Mouse (Mus musculus) cerebellum, adult 9-10 months (tissue): ENCODE data around the gene Spryd3.
"Not testable (repeated sequence)": the region's sequence is repeated elsewhere in the genome, so short reads cannot be mapped to it uniquely, and the experiment has no call there.

Experiments
- DNase-seq: peaks from one replicate; pipeline ENCODE4 v3.0.0; 2022

Spryd3 gene

DNA sequence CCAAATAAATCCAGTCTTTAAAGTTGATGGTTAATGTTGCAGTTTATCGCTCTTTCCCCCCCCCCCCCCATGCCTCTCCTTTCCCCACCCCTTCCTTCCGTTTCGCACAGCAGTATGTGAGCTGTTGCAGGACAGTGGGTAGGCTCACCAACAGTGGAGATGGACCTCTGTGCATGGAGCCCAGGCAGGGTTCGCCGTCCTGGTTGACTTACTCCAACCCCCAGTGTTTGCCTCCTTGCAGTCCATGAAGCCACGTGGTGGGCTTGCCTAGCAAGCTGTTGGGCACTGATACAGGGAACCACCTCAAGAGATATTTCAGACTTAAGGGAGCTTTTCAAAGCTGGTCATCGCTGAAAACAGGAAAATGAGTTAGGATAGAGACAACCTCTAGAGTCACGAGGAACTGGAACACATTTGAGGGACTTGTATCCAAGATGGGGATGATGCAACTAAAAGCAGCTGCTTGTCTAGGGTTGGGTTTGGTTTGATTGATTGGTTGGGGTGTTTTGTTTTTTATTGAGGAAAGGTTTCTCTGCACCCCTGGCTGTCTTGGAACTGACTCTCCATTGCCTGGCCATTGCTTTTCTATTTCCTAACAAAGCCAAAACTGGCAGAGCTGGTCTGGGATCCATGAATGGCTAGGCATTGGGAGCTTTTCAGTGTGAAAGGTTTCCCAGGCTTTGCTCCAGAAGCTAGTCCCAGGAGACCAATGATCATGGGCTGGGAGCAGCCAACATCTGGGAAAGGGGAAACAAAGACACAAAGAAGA, 38.7 kb downstream of the Spryd3 start:
- no peak for DNase-seq

DNA sequence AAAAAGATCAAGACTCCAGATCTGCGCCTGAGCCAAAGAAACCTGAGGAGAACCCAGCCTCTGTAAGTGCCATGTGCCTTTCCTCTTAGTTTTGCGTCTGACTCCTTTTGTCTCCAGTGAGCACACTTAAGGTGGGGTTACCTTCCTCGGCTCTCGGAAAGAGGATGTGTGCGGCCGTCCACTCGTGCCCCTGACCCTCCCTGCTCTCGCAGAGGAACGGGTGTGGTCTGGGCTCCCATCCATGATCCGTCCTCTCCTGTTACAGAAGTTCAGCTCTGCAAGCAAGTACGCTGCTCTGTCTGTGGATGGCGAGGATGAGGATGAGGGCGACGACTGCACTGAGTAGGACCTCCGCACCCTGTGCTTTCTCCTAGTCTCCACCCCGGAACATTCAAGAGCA, 41.0 kb downstream of the Spryd3 start:
- DNase-seq: no peak

DNA sequence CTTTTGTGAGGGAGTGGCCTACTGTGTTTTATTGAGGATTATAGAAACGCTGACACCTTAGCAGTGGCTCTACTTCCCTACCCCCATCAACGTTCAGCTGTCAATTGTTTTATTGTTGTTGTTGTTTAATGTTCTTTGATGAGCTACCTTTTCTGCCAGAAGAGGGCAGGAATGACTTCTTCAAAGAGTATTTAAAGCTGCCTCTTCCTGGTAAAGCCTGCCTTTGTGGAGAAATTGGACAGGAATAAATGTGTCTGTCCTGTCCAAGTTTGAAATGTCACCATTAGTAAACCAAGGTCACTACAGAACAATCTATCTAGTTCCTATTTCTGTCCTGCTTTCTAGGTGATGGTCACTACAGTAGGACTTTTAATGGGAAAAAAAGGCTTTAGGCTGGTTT, 41.9 kb downstream of the Spryd3 start:
- DNase-seq: no peak

DNA sequence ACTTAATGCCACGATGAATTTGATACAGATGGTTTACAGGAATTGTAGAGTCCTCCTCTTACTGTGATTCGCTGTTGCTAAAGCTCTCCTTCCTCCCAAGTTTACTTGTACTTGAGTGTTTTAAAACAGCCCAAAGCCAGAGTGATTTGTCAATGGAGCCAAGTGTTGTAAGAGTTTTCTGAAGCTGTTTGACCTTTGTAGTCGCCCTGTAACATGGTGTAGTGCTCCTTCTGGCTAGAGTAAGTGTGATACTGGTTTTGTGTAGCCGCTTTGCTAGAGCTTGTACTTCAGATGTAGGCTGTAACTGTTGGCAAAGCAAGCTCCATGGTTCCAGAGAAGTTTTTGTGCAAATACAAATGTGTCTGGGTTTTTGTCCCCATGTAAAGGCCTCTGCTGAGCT, 43.8 kb downstream of the Spryd3 start:
- no peak for DNase-seq

DNA sequence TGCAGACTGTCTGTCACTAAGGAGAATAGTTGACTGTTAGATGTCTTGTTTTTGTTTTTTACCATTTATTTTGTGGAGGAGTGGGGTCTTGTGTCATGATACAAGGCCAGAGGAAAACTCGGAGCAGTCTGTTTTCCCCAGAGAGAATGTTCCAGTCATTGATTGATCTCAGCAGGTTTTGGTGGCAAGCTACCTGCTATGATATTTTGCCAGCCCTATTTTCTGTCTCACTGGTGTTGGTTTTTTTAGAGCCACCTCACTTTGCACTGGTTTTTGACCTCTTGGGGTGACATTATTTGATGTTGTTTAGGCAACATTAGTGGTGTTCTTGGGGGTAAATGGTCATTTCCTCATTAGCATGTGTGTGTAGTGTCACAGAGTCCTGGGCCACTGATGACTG, 44.3 kb downstream of the Spryd3 start:
- no peak for DNase-seq

DNA sequence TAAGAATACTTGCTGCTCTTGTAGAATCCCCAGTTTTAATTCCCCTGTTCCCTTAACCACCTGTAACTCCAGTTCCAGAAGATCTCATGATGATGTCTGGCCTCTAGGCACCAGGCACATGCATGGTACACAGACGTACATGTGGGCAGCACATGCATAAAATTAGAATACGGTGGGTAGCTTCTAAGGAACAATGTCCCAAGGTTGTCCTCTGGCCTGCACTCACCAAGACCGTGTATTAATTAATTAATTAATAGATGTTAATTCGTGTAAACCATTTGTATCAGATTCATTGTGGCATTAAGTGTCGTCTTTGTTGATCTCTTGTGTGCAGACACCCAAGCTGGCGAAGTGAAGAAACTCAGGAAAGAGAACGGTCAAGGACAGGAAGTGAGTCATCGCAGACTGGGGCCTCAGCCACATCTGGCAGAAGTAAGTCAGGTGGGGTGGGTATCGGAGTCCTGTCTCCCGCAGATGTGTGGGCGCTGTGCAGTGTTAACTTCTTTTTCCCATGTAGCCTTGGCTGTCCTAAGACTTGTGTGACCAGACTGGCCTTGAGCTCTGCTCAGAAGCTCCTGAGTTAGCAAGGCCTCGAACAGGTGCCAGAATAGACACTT, 44.9 kb downstream of the Spryd3 start:
- no peak for DNase-seq

DNA sequence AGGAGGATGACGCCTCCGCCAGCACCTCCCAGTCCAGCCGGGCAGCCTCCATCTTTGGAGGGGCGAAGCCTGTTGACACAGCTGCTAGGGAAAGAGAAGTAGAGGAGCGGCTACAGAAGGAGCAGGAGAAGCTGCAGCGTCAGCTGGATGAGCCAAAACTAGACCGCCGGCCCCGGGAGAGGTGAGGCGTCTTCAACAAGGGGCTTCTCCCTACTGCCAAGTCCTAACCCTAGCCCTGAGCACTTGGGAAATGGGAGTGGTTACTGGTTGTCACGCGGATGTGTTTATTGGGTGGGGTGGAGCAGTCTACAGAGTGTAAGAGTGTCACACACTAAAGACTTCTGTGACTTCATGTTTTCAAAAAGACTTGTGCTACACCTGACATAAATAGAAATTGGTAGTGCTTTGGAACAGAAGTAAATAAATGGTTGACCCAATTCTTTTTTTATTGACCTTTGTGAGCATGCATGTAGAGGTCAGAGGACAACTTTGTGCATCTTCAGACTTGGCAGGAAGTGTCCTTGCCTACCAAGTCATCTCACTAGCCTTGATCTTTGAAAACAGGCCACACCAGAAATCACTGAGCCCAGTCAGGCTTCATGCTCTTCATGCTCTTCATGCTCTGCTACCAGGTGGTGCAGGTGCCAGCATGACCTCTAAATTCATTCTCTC, 46.0 kb downstream of the Spryd3 start:
- no peak for DNase-seq

DNA sequence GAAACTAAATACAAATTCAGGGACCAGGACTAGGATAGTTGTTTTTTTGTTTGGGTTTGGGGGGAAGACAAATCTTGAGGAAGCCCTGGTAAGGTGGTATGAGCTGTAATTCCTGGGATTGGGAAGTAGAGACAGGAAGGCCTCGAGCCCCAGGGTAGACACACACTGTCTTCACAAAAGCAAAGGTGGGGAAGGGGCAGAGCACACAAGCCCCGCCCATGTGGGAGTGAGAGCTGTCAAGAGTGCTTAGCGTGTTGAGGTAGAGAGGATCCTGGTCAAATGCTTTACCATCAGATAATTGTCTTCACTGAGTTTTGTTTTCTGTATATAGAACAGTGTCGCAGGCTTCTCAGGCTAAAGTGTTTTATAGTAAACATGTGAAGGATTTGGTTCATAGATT, 53.0 kb downstream of the Spryd3 start:
- DNase-seq: no peak

DNA sequence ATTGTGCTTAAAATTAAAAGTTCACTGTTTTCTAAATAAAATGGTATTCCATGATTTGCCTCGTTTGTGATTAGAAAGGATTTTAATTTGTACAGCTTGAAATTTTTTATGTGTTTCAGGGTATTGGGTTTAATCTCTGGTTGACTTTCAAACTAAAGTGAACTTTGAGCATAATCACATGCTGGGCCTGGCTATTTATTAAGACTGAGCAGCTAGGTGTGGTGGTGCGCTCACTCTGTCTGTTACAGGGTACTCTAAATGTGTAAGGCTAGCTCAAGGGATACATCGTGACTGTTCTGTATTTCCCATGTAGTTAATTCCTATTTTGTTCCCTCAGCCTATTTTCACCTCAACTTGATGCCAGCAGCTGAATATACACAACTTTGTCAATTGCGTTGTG, 53.9 kb downstream of the Spryd3 start:
- DNase-seq: no peak

DNA sequence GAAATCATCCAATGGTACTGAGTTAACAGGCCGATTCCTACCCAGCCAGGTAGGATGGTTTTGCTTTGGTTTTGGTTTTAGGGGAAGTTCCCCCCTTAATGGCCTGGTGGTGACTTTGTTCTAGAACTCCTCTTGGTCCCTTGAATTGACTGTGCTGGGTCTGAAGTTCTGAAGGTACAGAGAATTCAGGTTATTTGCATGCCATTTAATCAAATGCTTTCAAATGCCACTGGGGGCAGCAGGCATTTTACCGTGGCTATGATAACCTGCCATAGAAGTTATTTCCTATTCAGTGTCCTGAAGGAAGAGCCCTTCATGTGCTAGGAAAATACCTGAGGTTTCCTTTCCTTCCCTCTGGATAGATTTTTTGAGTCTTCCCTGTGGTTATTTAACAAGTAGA, 55.6 kb downstream of the Spryd3 start:
- DNase-seq: no peak

DNA sequence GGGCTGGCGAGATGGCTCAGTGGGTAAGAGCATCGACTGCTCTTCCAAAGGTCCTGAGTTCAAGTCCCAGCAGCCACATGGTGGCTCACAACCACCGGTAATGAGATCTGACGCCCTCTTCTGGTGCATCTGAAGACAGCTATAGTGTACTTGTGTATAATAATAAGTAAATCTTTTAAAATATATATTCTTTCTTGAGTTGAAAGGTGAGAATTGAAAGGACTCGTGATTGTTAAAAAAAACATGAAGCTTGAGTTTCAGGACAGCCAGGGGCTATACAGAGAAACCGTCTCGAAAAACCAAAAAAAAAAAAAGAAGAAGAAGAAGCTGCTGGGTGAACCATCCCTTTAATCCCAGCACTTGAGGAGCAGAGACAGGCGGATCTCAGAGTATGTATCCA, 56.1 kb downstream of the Spryd3 start:
- not testable (repeated sequence) for DNase-seq

DNA sequence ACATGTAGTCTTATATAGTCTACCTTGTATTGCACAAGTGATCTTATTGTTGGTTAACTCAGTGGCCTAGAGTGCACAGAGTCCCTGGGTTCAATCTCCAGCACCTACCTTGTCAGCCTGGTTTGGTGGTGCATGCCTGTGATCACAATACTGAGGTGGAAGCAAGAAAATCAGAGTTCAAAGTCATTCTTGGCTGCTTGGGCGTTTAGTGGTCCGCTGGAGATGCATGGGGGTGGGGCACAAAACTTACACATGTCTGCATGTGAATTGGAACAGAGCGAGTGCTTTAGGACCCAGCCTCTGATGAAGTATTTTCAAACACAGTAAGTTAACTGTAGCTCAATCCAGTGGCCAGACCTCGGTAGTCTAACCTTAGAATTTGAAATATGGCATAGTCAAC, 56.8 kb downstream of the Spryd3 start:
- DNase-seq: no peak

DNA sequence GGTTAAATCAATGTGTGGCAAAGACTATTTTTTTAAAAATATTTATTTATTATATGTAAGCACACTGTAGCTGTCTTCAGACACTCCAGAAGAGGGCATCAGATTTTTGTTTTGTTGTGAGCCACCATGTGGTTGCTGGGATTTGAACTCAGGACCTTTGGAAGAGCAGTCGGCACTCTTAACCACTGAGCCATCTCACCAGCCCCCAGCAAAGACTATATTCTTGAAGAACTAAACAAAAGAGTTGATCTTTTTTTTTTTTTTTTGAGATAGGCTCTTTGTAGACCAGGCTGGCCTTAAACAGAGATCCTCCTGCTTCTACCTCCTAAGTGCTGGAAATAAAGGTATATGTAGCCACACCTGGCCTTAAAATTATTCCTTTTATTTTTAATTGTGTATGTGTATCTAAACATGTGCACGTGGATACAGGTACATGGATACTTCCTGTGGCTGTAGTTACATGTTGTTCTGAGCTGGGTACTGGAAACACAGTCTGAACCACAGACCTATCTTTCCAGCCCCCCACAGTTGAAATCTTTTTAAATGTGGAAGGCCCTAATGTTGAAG, 58.8 kb downstream of the Spryd3 start:
- DNase-seq: no peak

DNA sequence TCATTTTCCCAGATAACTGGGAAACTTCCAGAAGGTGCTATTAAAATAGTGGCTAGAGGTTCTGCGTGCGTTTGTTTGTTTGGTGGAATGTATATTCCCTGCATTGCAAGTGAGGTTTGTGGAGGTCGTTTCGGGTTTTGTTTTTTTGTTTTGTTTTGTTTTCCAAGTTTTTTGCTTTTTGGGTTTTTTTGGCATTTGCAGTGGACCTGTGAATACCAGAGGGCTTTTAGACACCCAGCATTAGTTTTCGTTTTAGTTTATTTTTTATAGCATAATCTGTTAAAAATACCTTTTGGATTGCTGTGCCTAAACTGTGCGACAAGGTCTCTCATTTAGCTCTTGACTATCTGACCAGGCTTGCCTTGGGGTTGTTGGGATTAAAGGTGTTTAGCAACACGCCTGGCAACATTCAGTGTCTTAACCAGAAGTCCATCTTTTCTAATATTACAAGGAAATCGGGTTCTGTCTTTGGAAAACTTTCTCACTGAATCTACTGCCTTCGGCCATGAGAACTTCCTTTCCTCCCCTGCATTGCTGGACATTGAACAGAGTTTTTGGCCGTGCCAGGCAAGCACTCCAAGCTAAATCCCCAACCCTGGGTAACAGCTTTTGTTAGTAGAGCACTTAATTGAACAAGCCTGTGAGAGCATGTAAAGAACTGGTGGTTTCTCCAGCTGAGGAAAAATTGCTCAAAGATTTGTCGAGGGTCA, 61.0 kb downstream of the Spryd3 start:
- no peak for DNase-seq

DNA sequence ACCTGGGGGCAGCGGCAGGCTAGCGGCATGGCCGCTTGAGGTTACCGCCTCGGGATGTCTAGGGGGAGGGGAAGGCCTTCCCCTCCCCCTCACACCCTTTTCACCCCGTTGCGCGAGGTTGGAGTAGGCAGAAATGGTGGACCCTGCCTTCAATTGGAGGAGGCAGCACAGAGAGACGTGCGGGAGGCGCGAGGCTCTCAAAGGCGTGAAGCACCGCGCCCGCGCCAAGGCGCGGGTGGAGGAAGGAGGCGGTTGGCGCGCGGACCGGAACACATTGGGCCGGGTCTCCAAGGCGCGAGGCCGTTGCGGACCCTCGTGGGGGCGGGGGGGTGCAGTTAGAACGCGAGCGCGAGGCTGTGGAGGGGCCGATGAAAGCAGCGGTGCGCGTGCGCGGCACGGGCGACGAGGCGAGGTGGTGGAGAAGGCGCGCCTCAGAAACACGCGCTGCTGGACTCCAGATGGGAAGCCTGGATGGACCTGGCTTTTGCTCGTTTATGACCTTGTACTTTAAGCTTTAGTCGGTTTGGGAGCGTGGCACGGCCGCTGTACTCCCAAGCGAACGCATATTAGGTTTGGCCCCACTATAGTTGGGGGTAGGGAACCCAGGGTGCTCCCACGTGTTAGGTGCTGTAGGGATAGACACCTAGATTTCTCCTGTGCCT, 61.8 kb downstream of the Spryd3 start:
- peak; percentile 71 for DNase-seq

DNA sequence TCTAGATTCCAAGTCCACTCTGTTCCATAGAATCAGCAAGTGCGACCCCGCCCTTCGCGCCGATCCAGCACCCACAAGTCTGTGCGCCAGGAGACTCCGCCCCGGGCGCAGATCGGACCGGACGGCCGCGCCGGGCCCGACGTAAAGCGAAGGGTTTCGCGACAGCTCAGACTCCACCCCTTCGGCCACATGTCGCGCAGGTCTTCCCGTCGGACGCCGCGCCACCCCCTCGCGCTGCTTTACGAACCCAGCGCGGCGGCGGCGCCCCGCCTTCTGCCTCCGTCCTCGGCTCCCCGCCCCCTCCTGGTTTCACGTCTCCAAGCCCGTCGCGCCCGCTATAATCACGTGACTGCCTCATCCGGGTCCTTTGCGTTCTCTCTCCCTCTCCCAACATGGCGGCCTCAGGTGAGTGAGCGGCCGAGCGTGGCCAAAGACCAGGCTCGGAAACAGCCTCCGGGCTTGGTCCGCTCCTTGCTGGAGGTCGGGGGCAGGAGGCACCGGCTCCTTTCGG, 62.4 kb downstream of the Spryd3 start, which contains the start of gene Eif4b:
TSS of gene Eif4b (plus strand) at position 215 of the 511 bp plus-strand sequence.
- DNase-seq: peak; percentile 99

DNA sequence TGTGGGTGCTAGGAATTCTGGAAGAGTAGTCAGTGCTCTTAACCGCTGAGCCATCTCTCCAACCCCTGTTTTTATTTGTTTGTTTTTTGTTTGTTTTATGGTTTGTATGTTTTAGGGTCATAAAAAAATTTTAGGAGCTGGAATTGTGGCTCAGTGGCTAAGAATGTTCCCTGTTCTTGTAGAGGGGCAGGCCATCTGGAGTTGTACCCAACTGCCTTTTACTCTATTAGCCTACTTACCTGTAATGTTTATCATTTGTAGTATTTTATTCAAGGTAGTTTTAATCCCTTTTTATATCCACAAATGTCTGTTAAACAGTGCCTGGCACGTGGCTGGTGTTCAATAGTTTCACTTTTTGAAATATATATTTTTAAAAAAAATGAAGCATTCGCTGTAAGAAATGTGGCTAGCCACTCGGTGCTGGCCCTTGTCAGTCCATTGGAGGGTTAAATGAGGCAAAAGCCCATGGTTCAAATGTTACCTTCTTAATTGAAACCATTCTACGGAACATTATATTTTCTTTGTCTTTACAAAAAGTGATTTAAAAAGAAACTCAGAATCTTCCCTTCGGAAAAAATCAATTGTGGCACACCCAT, 63.0 kb downstream of the Spryd3 start:
- DNase-seq: no peak

DNA sequence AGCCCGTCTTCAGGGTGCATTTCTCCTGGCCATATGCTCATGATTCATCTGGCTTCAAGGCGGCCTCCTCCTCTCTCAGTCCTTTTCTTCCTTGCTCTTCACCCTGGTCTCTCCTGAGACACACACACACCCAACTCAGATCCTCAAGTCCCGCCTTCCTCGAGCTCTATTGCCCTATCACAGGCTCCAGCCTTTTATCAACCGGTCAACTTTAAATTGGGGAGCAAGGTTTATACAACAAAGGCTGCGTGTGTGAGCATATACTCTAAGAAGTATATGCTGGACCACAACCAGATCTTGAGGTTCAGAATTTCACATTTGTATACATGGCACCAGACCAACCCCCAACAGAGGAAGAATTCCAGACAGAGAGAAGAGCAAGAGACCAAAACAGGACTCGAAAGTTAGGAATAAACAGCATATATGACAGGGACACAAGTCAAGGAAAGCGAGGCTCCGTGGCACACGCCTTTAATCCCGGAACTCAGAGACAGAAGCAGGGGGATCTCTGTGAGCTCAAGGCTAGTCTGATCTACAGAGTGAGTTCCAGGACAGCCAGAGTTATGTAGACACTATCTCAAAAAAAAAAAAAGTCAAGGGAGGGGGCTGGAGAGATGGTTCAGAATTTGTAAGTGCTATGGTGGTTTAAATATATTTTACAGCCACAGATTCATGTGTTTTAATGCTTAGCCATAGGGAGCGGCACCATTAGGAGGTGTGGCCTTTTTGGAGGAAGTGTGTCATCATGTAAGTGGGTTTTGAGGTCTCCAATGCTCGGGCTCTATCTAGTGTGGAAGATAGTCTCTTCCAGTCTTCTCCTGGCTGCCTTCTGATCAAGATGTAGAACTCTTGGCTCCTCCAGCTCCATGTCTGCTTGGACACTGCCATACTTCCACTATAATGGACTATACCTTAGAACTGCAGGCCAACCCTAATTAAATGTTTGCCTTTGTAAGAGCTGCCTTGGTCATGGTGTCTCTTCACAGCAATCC, 65.3 kb downstream of the Spryd3 start:
- DNase-seq: no peak
